Mouse (Mus musculus) MEL (cell line): ENCODE data around the gene Rcor1. TPM values are rescaled to one million over a fixed set of nuclear protein-coding genes. Genes with fewer than 3 reads are reported as not detected.
A peak's percentile ranks its signal among the peaks of the same experiment; 100 is the strongest.

ENCODE experiments used
- DNase-seq: peaks from one replicate; pipeline ENCODE4 v3.0.0; 2011; ENCODE audit warnings: low read depth, low spot score
- H3K27ac ChIP-seq: 2 replicates; pipeline ENCODE4 v1.5.1; 2012; ENCODE audit warnings: low read depth, mild to moderate bottlenecking, control low read depth, low read length, moderate library complexity; ENCODE audit not compliant: control insufficient read depth
- H3K27me3 ChIP-seq, 2 experiments: fragments of 150-350 bp in 1 of 2; sonication (generic) in 1 of 2; 2 replicates each; pipeline ENCODE4 v1.6.1; 2012; ENCODE audit warnings: low read length in 2 of 2, mild to moderate bottlenecking in 2 of 2, improper control_type of control experiment in 1 of 2, moderate library complexity in 1 of 2; ENCODE audit not compliant: insufficient read depth in 2 of 2, control insufficient read depth in 1 of 2
- H3K36me3 ChIP-seq, 2 experiments: 2 replicates each; pipeline ENCODE4 v1.6.1; 2012 to 2014; ENCODE audit warnings: low read length in 2 of 2, improper control_type of control experiment in 1 of 2, inconsistent platforms in 1 of 2, mild to moderate bottlenecking in 1 of 2; ENCODE audit not compliant: insufficient read depth in 2 of 2, control insufficient read depth in 1 of 2
- H3K4me1 ChIP-seq, 2 experiments: fragments of 150-350 bp in 1 of 2; sonication (generic) in 1 of 2; 2 replicates each; pipeline ENCODE4 v1.6.1; 2012; ENCODE audit warnings: low read length in 2 of 2, improper control_type of control experiment in 1 of 2, mild to moderate bottlenecking in 1 of 2; ENCODE audit not compliant: insufficient read depth in 2 of 2, control insufficient read depth in 1 of 2
- H3K4me3 ChIP-seq, 2 experiments: fragments of 150-350 bp in 1 of 2; sonication (generic) in 1 of 2; 2 replicates each; pipeline ENCODE4 v1.5.1; 2012; ENCODE audit warnings: low read depth in 2 of 2, low read length in 2 of 2, mild to moderate bottlenecking in 2 of 2, moderate library complexity in 2 of 2, control low read depth in 1 of 2, improper control_type of control experiment in 1 of 2; ENCODE audit not compliant: control insufficient read depth in 1 of 2, insufficient read depth in 1 of 2
- H3K79me2 ChIP-seq: 2 replicates; pipeline ENCODE4 v1.6.1; 2012; ENCODE audit warnings: mild to moderate bottlenecking, low read length, moderate library complexity; ENCODE audit not compliant: control insufficient read depth, poor library complexity, insufficient read depth
- H3K9ac ChIP-seq: 2 replicates; pipeline ENCODE4 v1.6.1; 2012; ENCODE audit warnings: low read depth, mild to moderate bottlenecking, control low read depth, low read length, moderate library complexity; ENCODE audit not compliant: control insufficient read depth, poor library complexity, severe bottlenecking
- H3K9me3 ChIP-seq: fragments of 150-350 bp; sonication (generic); replicated peaks from 2 replicates; pipeline ENCODE4 v1.6.1; 2012; ENCODE audit warnings: mild to moderate bottlenecking, low read length, improper control_type of control experiment, moderate library complexity; ENCODE audit not compliant: insufficient read depth
- BHLHE40 ChIP-seq: IDR thresholded peaks from 2 replicates; pipeline ENCODE4 v1.6.1; 2012; ENCODE audit warnings: low read depth, mild to moderate bottlenecking, inconsistent platforms, low read length, improper control_type of control experiment, borderline replicate concordance
- CHD1 ChIP-seq: IDR thresholded peaks from 2 replicates; pipeline ENCODE4 v1.6.1; 2012; ENCODE audit warnings: low read depth, mild to moderate bottlenecking, inconsistent platforms, low read length, improper control_type of control experiment
- CHD2 ChIP-seq: IDR thresholded peaks from 2 replicates; pipeline ENCODE4 v1.6.1; 2011; ENCODE audit warnings: low read length, improper control_type of control experiment
- CTCF ChIP-seq, 3 experiments: IDR thresholded peaks in 2 of 3; conservative IDR thresholded peaks in 1 of 3; 2 replicates each; pipeline ENCODE4 v1.5.1; 2011 to 2012; ENCODE audit warnings: low read length in 3 of 3, low read depth in 2 of 3, mild to moderate bottlenecking in 2 of 3, improper control_type of control experiment in 1 of 3, inconsistent platforms in 1 of 3, mixed read lengths in 1 of 3, moderate library complexity in 1 of 3; ENCODE audit not compliant: control insufficient read depth in 1 of 3, insufficient read depth in 1 of 3, poor library complexity in 1 of 3, severe bottlenecking in 1 of 3
- E2F4 ChIP-seq: IDR thresholded peaks from 2 replicates; pipeline ENCODE4 v1.6.1; 2011; ENCODE audit warnings: low read depth, low read length, improper control_type of control experiment, borderline replicate concordance
- ELF1 ChIP-seq: IDR thresholded peaks from 2 replicates; pipeline ENCODE4 v1.6.1; 2014; ENCODE audit warnings: low read depth, mild to moderate bottlenecking, inconsistent platforms, low read length, improper control_type of control experiment, moderate library complexity
- ETS1 ChIP-seq: IDR thresholded peaks from 2 replicates; pipeline ENCODE4 v1.6.1; 2012; ENCODE audit warnings: low read depth, mild to moderate bottlenecking, inconsistent platforms, low read length, improper control_type of control experiment, moderate library complexity
- GABPA ChIP-seq: IDR thresholded peaks from 2 replicates; pipeline ENCODE4 v1.6.1; 2012; ENCODE audit warnings: low read depth, mild to moderate bottlenecking, inconsistent platforms, low read length, improper control_type of control experiment, moderate library complexity
- GATA1 ChIP-seq: IDR thresholded peaks from 2 replicates; pipeline ENCODE4 v1.6.1; 2011; ENCODE audit warnings: low read depth, low read length, improper control_type of control experiment
- HCFC1 ChIP-seq: IDR thresholded peaks from 2 replicates; pipeline ENCODE4 v1.6.1; 2012; ENCODE audit warnings: low read depth, mild to moderate bottlenecking, inconsistent platforms, low read length, improper control_type of control experiment, moderate library complexity
- JUND ChIP-seq: IDR thresholded peaks from 2 replicates; pipeline ENCODE4 v1.6.1; 2011; ENCODE audit warnings: low read depth, mild to moderate bottlenecking, improper control_type of control experiment, low read length
- KAT2A ChIP-seq: conservative IDR thresholded peaks from 2 replicates; pipeline ENCODE4 v1.6.1; 2012; ENCODE audit warnings: low read depth, low read length, improper control_type of control experiment, inconsistent platforms
- MAFK ChIP-seq: IDR thresholded peaks from 2 replicates; pipeline ENCODE4 v1.6.1; 2011; ENCODE audit warnings: low read depth, mild to moderate bottlenecking, low read length, improper control_type of control experiment, borderline replicate concordance
- MAX ChIP-seq: IDR thresholded peaks from 2 replicates; pipeline ENCODE4 v1.6.1; 2011; ENCODE audit warnings: low read length, improper control_type of control experiment
- MAZ ChIP-seq: IDR thresholded peaks from 2 replicates; pipeline ENCODE4 v1.6.1; 2012; ENCODE audit warnings: low read depth, mild to moderate bottlenecking, inconsistent platforms, low read length, improper control_type of control experiment
- MEF2A ChIP-seq: IDR thresholded peaks from 2 replicates; pipeline ENCODE4 v1.6.1; 2014; ENCODE audit warnings: low read depth, mild to moderate bottlenecking, inconsistent platforms, low read length, improper control_type of control experiment; ENCODE audit not compliant: poor library complexity, insufficient replicate concordance, severe bottlenecking; ENCODE audit errors: extremely low read depth
- MXI1 ChIP-seq: IDR thresholded peaks from 2 replicates; pipeline ENCODE4 v1.6.1; 2011; ENCODE audit warnings: mild to moderate bottlenecking, low read depth, low read length, improper control_type of control experiment
- MYB ChIP-seq: IDR thresholded peaks from 2 replicates; pipeline ENCODE4 v1.6.1; 2011; ENCODE audit warnings: mild to moderate bottlenecking, low read depth, low read length, improper control_type of control experiment
- MYC ChIP-seq: IDR thresholded peaks from 2 replicates; pipeline ENCODE4 v1.6.1; 2011; ENCODE audit warnings: low read depth, mild to moderate bottlenecking, low read length, improper control_type of control experiment, moderate library complexity
- NELFE ChIP-seq: IDR thresholded peaks from 2 replicates; pipeline ENCODE4 v1.6.1; 2011; ENCODE audit warnings: low read depth, low read length, improper control_type of control experiment
- NRF1 ChIP-seq: IDR thresholded peaks from 2 replicates; pipeline ENCODE4 v1.6.1; 2014; ENCODE audit warnings: low read depth, mild to moderate bottlenecking, inconsistent platforms, low read length, improper control_type of control experiment, moderate library complexity; ENCODE audit not compliant: poor library complexity, insufficient read depth, severe bottlenecking
- POLR2A ChIP-seq, 2 experiments: IDR thresholded peaks; 2 replicates each; pipeline ENCODE4 v1.6.1; 2011 to 2012; ENCODE audit warnings: low read length in 2 of 2, mild to moderate bottlenecking in 2 of 2, control low read depth in 1 of 2, improper control_type of control experiment in 1 of 2, low read depth in 1 of 2, moderate library complexity in 1 of 2; ENCODE audit not compliant: control insufficient read depth in 1 of 2, insufficient read depth in 1 of 2, poor library complexity in 1 of 2
- POLR2AphosphoS2 ChIP-seq: IDR thresholded peaks from 2 replicates; pipeline ENCODE4 v1.6.1; 2011; ENCODE audit warnings: low read length, improper control_type of control experiment
- POLR2AphosphoS5 ChIP-seq: IDR thresholded peaks from 2 replicates; pipeline ENCODE4 v1.6.1; 2012; ENCODE audit warnings: low read depth, borderline replicate concordance, mild to moderate bottlenecking, inconsistent platforms, low read length, moderate library complexity, mixed read lengths
- RAD21 ChIP-seq: IDR thresholded peaks from 2 replicates; pipeline ENCODE4 v1.6.1; 2011; ENCODE audit warnings: mild to moderate bottlenecking, low read depth, low read length, improper control_type of control experiment
- RCOR1 ChIP-seq: IDR thresholded peaks from 2 replicates; pipeline ENCODE4 v1.6.1; 2012; ENCODE audit warnings: low read depth, mild to moderate bottlenecking, inconsistent platforms, low read length, improper control_type of control experiment
- SIN3A ChIP-seq: IDR thresholded peaks from 2 replicates; pipeline ENCODE4 v1.6.1; 2012; ENCODE audit warnings: low read length, improper control_type of control experiment, inconsistent platforms
- TAL1 ChIP-seq: IDR thresholded peaks from 2 replicates; pipeline ENCODE4 v1.6.1; 2012; ENCODE audit warnings: mild to moderate bottlenecking, inconsistent platforms, low read length, moderate library complexity, mixed read lengths
- TBP ChIP-seq: IDR thresholded peaks from 2 replicates; pipeline ENCODE4 v1.8.0; 2011; ENCODE audit warnings: low read depth, low read length, improper control_type of control experiment
- TCF12 ChIP-seq: IDR thresholded peaks from 2 replicates; pipeline ENCODE4 v1.6.1; 2014; ENCODE audit warnings: low read depth, mild to moderate bottlenecking, inconsistent platforms, low read length, improper control_type of control experiment, moderate library complexity
- USF1 ChIP-seq: IDR thresholded peaks from 2 replicates; pipeline ENCODE4 v1.6.1; 2014; ENCODE audit warnings: low read depth, mild to moderate bottlenecking, inconsistent platforms, low read length, improper control_type of control experiment, moderate library complexity
- USF2 ChIP-seq, 2 experiments: IDR thresholded peaks; 2 replicates each; pipeline ENCODE4 v1.6.1; 2011 to 2012; ENCODE audit warnings: improper control_type of control experiment in 2 of 2, low read length in 2 of 2, borderline replicate concordance in 1 of 2, inconsistent platforms in 1 of 2, low read depth in 1 of 2, mild to moderate bottlenecking in 1 of 2; ENCODE audit not compliant: insufficient read depth in 1 of 2
- ZC3H11A ChIP-seq: IDR thresholded peaks from 2 replicates; pipeline ENCODE4 v1.6.1; 2012; ENCODE audit warnings: low read depth, mild to moderate bottlenecking, inconsistent platforms, low read length, improper control_type of control experiment
- ZKSCAN1 ChIP-seq: IDR thresholded peaks from 2 replicates; pipeline ENCODE4 v1.6.1; 2012; ENCODE audit warnings: low read depth, mild to moderate bottlenecking, inconsistent platforms, low read length, improper control_type of control experiment, moderate library complexity
- ZMIZ1 ChIP-seq: IDR thresholded peaks from 2 replicates; pipeline ENCODE4 v1.6.1; 2012; ENCODE audit warnings: low read depth, mild to moderate bottlenecking, inconsistent platforms, low read length, improper control_type of control experiment, moderate library complexity
- ZNF384 ChIP-seq: IDR thresholded peaks from 2 replicates; pipeline ENCODE4 v1.6.1; 2012; ENCODE audit warnings: low read depth, mild to moderate bottlenecking, inconsistent platforms, low read length, improper control_type of control experiment
- polyA plus RNA-seq, 2 experiments: library from polyadenylated mRNA; stranded (reverse) in 1 of 2; unstranded in 1 of 2; fragments of >175 nt in 1 of 2; fragments of >200 nt in 1 of 2; gene quantifications; 2 replicates each; pipeline versions ENCODE4 v1.2.1 to v1.2.4; 2012; ENCODE audit warnings: low replicate concordance in 2 of 2, low read depth in 1 of 2; ENCODE audit not compliant: insufficient read length in 2 of 2, insufficient read depth in 1 of 2, missing spikeins in 1 of 2
- total RNA-seq: library from RNA; depleted of rRNA; stranded (reverse); fragments of 300-350 nt; gene quantifications from 2 replicates; pipeline ENCODE4 v1.2.3, GENCODE M21; 2012

The Rcor1 gene
- total and polyA plus RNA-seq, 3 experiments, result 23.1 to 44.3 (median 37.1) TPM

- Histone ChIP-seq H3K4me3 (peak overlapping the region; percentile 58 to 88), H3K27ac (peak overlapping the region; percentile 66), H3K36me3 (peaks cover 0 to 25% of the 10 kb centered on the region in 2 experiments; a peak in 2 of 4 replicates), H3K9me3 (no peaks in the 10 kb centered on the region), H3K79me2 (peaks cover 17% of the 10 kb centered on the region), H3K4me1 (peaks cover 23 to 38% of the 10 kb centered on the region in 2 experiments), H3K27me3 (no peaks in the 10 kb centered on the region), H3K9ac (peak overlapping the region; percentile 71)
- DNase-seq, result peak; percentile 90
- TF ChIP-seq NRF1, result 0 out of 2 replicates have a peak, but pooled peaks have one; percentile 8
- TF ChIP-seq ZKSCAN1, result no peak
- no peak for TF ChIP-seq E2F4
- peak; percentile 88 for TF ChIP-seq TBP
- peak; percentile 53; the same call in 1 of the 2 replicates for TF ChIP-seq ELF1
- TF ChIP-seq CTCF (IDR thresholded peaks at IDR 0.05 in 2 of 3, conservative IDR thresholded peaks at IDR 0.05 in 1 of 3; ENCODE audit: control insufficient read depth in 1 of 3, insufficient read depth in 1 of 3, low read depth in 2 of 3, low read length in 3 of 3, poor library complexity in 1 of 3, severe bottlenecking in 1 of 3), result no peak
- peak; percentile 37; the same call in 1 of the 2 replicates for TF ChIP-seq BHLHE40
- no peak for TF ChIP-seq MAFK
- TF ChIP-seq MEF2A, result no peak
- TF ChIP-seq GATA1, result peak; percentile 79
- peak; percentile 31 to 74; a peak in 2 of 4 replicates for TF ChIP-seq POLR2A (IDR thresholded peaks at IDR 0.05; ENCODE audit: control insufficient read depth in 1 of 2, insufficient read depth in 1 of 2, low read depth in 1 of 2, low read length in 2 of 2, poor library complexity in 1 of 2)
- TF ChIP-seq CHD1, result no peak
- peak; percentile 82; the same call in 1 of the 2 replicates for TF ChIP-seq POLR2AphosphoS2
- no peak for TF ChIP-seq USF2 (IDR thresholded peaks at IDR 0.05; ENCODE audit: borderline replicate concordance in 1 of 2, insufficient read depth in 1 of 2, low read depth in 1 of 2, low read length in 2 of 2)
- TF ChIP-seq ZNF384, result no peak
- TF ChIP-seq GABPA, result no peak
- TF ChIP-seq MXI1, result peak; percentile 47; the same call in 1 of the 2 replicates
- TF ChIP-seq MAZ, result peak; percentile 78
- 0 out of 2 replicates have a peak, but pooled peaks have one; percentile 34 for TF ChIP-seq MYC
- no peak for TF ChIP-seq POLR2AphosphoS5
- peak; percentile 91 for TF ChIP-seq ZMIZ1
- TF ChIP-seq MYB, result no peak
- TF ChIP-seq JUND, result no peak
- TF ChIP-seq TAL1, result no peak
- 0 out of 2 replicates have a peak, but pooled peaks have one; percentile 30 for TF ChIP-seq USF1
- peak; percentile 41; the same call in 1 of the 2 replicates for TF ChIP-seq MAX
- TF ChIP-seq HCFC1, result peak; percentile 63; the same call in 1 of the 2 replicates
- no peak for TF ChIP-seq RAD21
- peak; percentile 51 for TF ChIP-seq ETS1
- peak; percentile 70 for TF ChIP-seq NELFE
- TF ChIP-seq CHD2, result no peak
- TF ChIP-seq RCOR1, result peak; percentile 60
- TF ChIP-seq KAT2A, result no peak; the same call in 1 of the 2 replicates
- peak; percentile 69 for TF ChIP-seq TCF12
- TF ChIP-seq SIN3A, result peak; percentile 47; the same call in 1 of the 2 replicates
- no peak for TF ChIP-seq ZC3H11A
These were observed 3.8 kb upstream of the Rcor1 start for GRCm38 (mm10) chr12:111035182-111035824.
